Mouse (Mus musculus): ENCODE data around the gene Aftph. TPM values are rescaled to one million over a fixed set of nuclear protein-coding genes. Genes with fewer than 3 reads are reported as not detected.

The Aftph gene
- polyA plus RNA-seq, 1 experiment from 2014 or later = 13.1 TPM

- Histone ChIP-seq H3K4me3 (ENCODE audit: low read length) (no peak overlapping the region), H3K4me1 (ENCODE audit: control insufficient read depth, insufficient read depth, low read length) (peaks cover 52% of the 10 kb centered on the region), H3K9ac (ENCODE audit: low read length) (no peak overlapping the region), H3K9me3 (replicated peaks; ENCODE audit: control insufficient read depth, low read length) (no peaks in the 10 kb centered on the region), H3K36me3 (ENCODE audit: control insufficient read depth, insufficient read depth) (no peaks in the 10 kb centered on the region), H3K27ac (ENCODE audit: low read length) (no peak overlapping the region), H3K27me3 (ENCODE audit: control insufficient read depth, insufficient read depth, low read length) (no peaks in the 10 kb centered on the region), H3K4me2 (ENCODE audit: low read depth, low read length) (no peak overlapping the region)
- no peak for ATAC-seq (replicated peaks; ENCODE audit: extremely low read depth, insufficient read depth, low FRiP score)
These were observed 104.3 kb downstream of the Aftph start for GRCm38 (mm10) chr11:20637060-20637459.

GRCm38 (mm10) chr11:20636114-20636513 lies 105.3 kb downstream of the Aftph start:
- Histone ChIP-seq H3K9ac (ENCODE audit: low read length) (peak overlapping the region; percentile 37), H3K4me2 (ENCODE audit: low read depth, low read length) (peak overlapping the region; percentile 38), H3K4me1 (ENCODE audit: control insufficient read depth, insufficient read depth, low read length) (peaks cover 52% of the 10 kb centered on the region), H3K27ac (ENCODE audit: low read length) (peak overlapping the region; percentile 74), H3K36me3 (ENCODE audit: control insufficient read depth, insufficient read depth) (no peaks in the 10 kb centered on the region), H3K27me3 (ENCODE audit: control insufficient read depth, insufficient read depth, low read length) (no peaks in the 10 kb centered on the region), H3K9me3 (replicated peaks; ENCODE audit: control insufficient read depth, low read length) (no peaks in the 10 kb centered on the region), H3K4me3 (ENCODE audit: low read length) (no peak overlapping the region; the same call in 1 of the 2 replicates)
- WGBS = 37% methylated on average over 4 of the region's 4 CpGs
- no peak for ATAC-seq (replicated peaks; ENCODE audit: extremely low read depth, insufficient read depth, low FRiP score)

- 38% methylated on average over 6 of the region's 6 CpGs for WGBS
- ATAC-seq (replicated peaks; ENCODE audit: extremely low read depth, insufficient read depth, low FRiP score) = no peak
- H3K4me1 ChIP-seq (ENCODE audit: control insufficient read depth, insufficient read depth, low read length) = peaks cover 48% of the 10 kb centered on the region
- H3K27me3 ChIP-seq (ENCODE audit: control insufficient read depth, insufficient read depth, low read length) = no peaks in the 10 kb centered on the region
- H3K27ac ChIP-seq (ENCODE audit: low read length) = peak overlapping the region; percentile 74
- 0 out of 2 replicates have a peak overlapping the region, but pooled peaks have one; percentile 4 for H3K4me3 ChIP-seq (ENCODE audit: low read length)
- H3K36me3 ChIP-seq (ENCODE audit: control insufficient read depth, insufficient read depth) = no peaks in the 10 kb centered on the region
- peak overlapping the region; percentile 37 for H3K9ac ChIP-seq (ENCODE audit: low read length)
- peak overlapping the region; percentile 38 for H3K4me2 ChIP-seq (ENCODE audit: low read depth, low read length)
- no peaks in the 10 kb centered on the region for H3K9me3 ChIP-seq (replicated peaks; ENCODE audit: control insufficient read depth, low read length)
These were observed 105.7 kb downstream of the Aftph start for GRCm38 (mm10) chr11:20635646-20636045.

Other genes starting within 250 kb of the Aftph start
- 30.9 and 37.0 TPM in 2 replicates for gene Sertad2, start 198.3 kb downstream of the Aftph start, polyA plus RNA-seq (2015; fragmentation: Nextera tagmentation; extraction: Ambion mirVana)
- 34.6 and 37.6 TPM in 2 replicates for gene Lgalsl, start 89.5 kb upstream of the Aftph start, polyA plus RNA-seq (2015; fragmentation: Nextera tagmentation; extraction: Ambion mirVana)

All from heart, embryonic 16.5 days (tissue).